Mouse (Mus musculus) B cell, adult 62 days (primary cell): ENCODE data around the gene Gm20449. TPM values are rescaled to one million over a fixed set of nuclear protein-coding genes. Genes with fewer than 3 reads are reported as not detected.

Source experiments
- total RNA-seq: library from RNA; stranded (reverse); gene quantifications from 4 replicates; pipeline ENCODE4 v1.2.4, GENCODE M21; 2023

Gene Gm20449
- total RNA-seq = 0.21 to 0.58 TPM (median 0.36 TPM) in 4 replicates

DNA sequence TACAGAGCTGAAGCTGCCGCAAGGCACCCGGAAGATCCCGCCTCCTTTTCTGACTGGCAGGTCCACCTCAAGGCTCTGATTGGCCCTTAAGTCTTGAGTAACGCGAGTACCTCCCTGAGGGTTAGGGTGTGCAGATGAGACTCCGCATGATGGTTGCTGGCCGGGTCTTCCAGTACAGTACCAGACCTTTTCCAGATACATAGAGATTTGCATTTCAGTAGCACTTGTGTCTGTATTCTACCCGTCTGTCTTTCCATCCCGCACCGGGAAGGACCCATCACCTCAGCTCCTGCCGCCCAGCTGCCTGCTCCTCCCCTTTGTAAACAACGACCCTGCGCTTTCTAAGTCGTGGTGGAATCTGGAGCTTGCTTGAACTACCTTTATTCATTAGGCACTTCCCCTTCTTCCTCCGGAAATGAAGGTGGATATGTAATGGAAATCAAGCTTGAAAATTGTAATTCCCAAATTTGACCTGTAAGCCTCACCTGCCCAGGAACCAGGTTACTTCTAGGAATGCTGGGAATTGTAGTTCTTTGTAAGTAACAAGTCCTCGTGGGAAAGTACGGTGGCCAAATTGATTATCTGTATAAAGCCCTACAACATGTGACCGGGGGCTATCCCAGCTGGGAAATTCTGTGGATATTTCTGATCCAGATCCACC is at the start of gene Gm20449, which contains the start of gene AW146154:
Gm20449 (minus strand) TSS at position 29 of the 661 bp plus-strand sequence.
AW146154 (minus strand) TSS at position 502 of the 661 bp plus-strand sequence.

GRCm38 (mm10) chr7:41448596-41448995 is 50.6 kb downstream of the Gm20449 start, which contains the start of gene Vmn2r57:
TSS of gene Vmn2r57 (minus strand) at chr7:41448696.

GRCm38 (mm10) chr7:41393048-41393971 is 105.9 kb downstream of the Gm20449 start, which contains the start of gene AI987944:
TSS of gene AI987944 (minus strand) at chr7:41393379.

Other genes starting within 250 kb of the Gm20449 start
- gene AI987944, start 106.0 kb downstream of the Gm20449 start, total RNA-seq = 14.7 to 19.4 TPM (median 15.7 TPM) in 4 replicates
- 0.09 to 0.16 TPM (median 0.12 TPM) in 3 of 4 replicates, not detected in the other for gene Vmn2r57, start 50.7 kb downstream of the Gm20449 start, total RNA-seq
- 7.1 to 8.7 TPM (median 7.8 TPM) in 4 replicates for gene AW146154, start 473 bp upstream of the Gm20449 start, total RNA-seq
- not detected in 4 replicates for gene Gm6871, start 74.2 kb upstream of the Gm20449 start, total RNA-seq
- gene 2610021A01Rik, start 99.8 kb upstream of the Gm20449 start, total RNA-seq = 25.5 to 36.6 TPM (median 29.9 TPM) in 4 replicates
- gene Zfp788, start 133.8 kb upstream of the Gm20449 start, total RNA-seq = 11.5 to 20.3 TPM (median 16.5 TPM) in 4 replicates